Mouse (Mus musculus): ENCODE measurements at regions not wholly inside any gene's neighbourhood (a gene's known extent, or its start where the extent isn't known, plus 50 kb on each side); places are given as distances from the start of the nearest gene placed in this dataset.
"Not testable (repeated sequence)": the region's sequence is repeated elsewhere in the genome, so short reads cannot be mapped to it uniquely, and the experiment has no call there.

- no peak overlapping the region for H3K4me3 ChIP-seq
- no peaks in the 10 kb centered on the region for H3K36me3 ChIP-seq (replicated peaks)
- no peaks in the 10 kb centered on the region for H3K9me3 ChIP-seq
- H3K27ac ChIP-seq = no peak overlapping the region
- H3K4me1 ChIP-seq = no peaks in the 10 kb centered on the region
- no peak for DNase-seq (ENCODE audit: extremely low spot score, low spot score)
- 78% methylated on average over 4 of the region's 4 CpGs for WGBS
- H3K27me3 ChIP-seq (ENCODE audit: poor library complexity, severe bottlenecking) = no peaks in the 10 kb centered on the region
Observed at GRCm38 (mm10) chr8:100034474-100034873, 618.2 kb upstream of the Cdh8 start.

GRCm38 (mm10) chr8:100030358-100030757 is 614.1 kb upstream of the Cdh8 start:
- not testable (repeated sequence) for H3K4me3 ChIP-seq; DNase-seq (ENCODE audit: extremely low spot score, low spot score); H3K36me3 ChIP-seq (replicated peaks); H3K4me1 ChIP-seq; H3K27ac ChIP-seq; H3K27me3 ChIP-seq (ENCODE audit: poor library complexity, severe bottlenecking); H3K9me3 ChIP-seq
- WGBS = 98% methylated on average over 23 of the region's 23 CpGs

- no peaks in the 10 kb centered on the region for H3K9me3 ChIP-seq
- H3K4me1 ChIP-seq = no peaks in the 10 kb centered on the region; the same call in 1 of the 2 replicates
- H3K27ac ChIP-seq = no peak overlapping the region
- H3K36me3 ChIP-seq (replicated peaks) = no peaks in the 10 kb centered on the region
- no peaks in the 10 kb centered on the region for H3K27me3 ChIP-seq (ENCODE audit: poor library complexity, severe bottlenecking)
- DNase-seq (ENCODE audit: extremely low spot score, low spot score) = no peak
- WGBS = 90% methylated on average over 1 of the region's 1 CpGs
- no peak overlapping the region for H3K4me3 ChIP-seq
Observed at GRCm38 (mm10) chr8:100015638-100016037, 599.4 kb upstream of the Cdh8 start.

- no peak for DNase-seq (ENCODE audit: extremely low spot score, low spot score)
- no peaks in the 10 kb centered on the region for H3K27me3 ChIP-seq (ENCODE audit: poor library complexity, severe bottlenecking)
Observed at GRCm38 (mm10) chr8:99999554-99999953, 583.3 kb upstream of the Cdh8 start.

GRCm38 (mm10) chr8:99983696-99984095 is 567.4 kb upstream of the Cdh8 start:
- H3K27me3 ChIP-seq (ENCODE audit: poor library complexity, severe bottlenecking) = no peaks in the 10 kb centered on the region
- no peaks in the 10 kb centered on the region for H3K9me3 ChIP-seq
- no peak overlapping the region for H3K27ac ChIP-seq
- WGBS = 78% methylated on average over 5 of the region's 5 CpGs
- no peaks in the 10 kb centered on the region for H3K4me1 ChIP-seq
- no peaks in the 10 kb centered on the region for H3K36me3 ChIP-seq (replicated peaks)
- DNase-seq (ENCODE audit: extremely low spot score, low spot score) = no peak
- no peak overlapping the region for H3K4me3 ChIP-seq

More at GRCm38 (mm10) chr8:99999554-99999953, 583.3 kb upstream of the Cdh8 start:
- Histone ChIP-seq H3K9me3 (no peaks in the 10 kb centered on the region), H3K4me1 (no peaks in the 10 kb centered on the region), H3K27ac (no peak overlapping the region), H3K36me3 (replicated peaks) (no peaks in the 10 kb centered on the region), H3K4me3 (no peak overlapping the region)
- 95% methylated on average over 1 of the region's 1 CpGs for WGBS

GRCm38 (mm10) chr8:99954697-99955096 is 538.4 kb upstream of the Cdh8 start:
- Histone ChIP-seq H3K27me3 (ENCODE audit: poor library complexity, severe bottlenecking) (no peaks in the 10 kb centered on the region), H3K36me3 (replicated peaks) (no peaks in the 10 kb centered on the region), H3K4me3 (no peak overlapping the region), H3K9me3 (no peaks in the 10 kb centered on the region), H3K4me1 (no peaks in the 10 kb centered on the region), H3K27ac (no peak overlapping the region)
- no peak for DNase-seq (ENCODE audit: extremely low spot score, low spot score)

- Histone ChIP-seq H3K27me3 (ENCODE audit: poor library complexity, severe bottlenecking) (no peaks in the 10 kb centered on the region), H3K36me3 (replicated peaks) (no peaks in the 10 kb centered on the region), H3K27ac (no peak overlapping the region), H3K4me1 (no peaks in the 10 kb centered on the region), H3K4me3 (no peak overlapping the region), H3K9me3 (no peaks in the 10 kb centered on the region)
- no peak for DNase-seq (ENCODE audit: extremely low spot score, low spot score)
Observed at GRCm38 (mm10) chr8:99953876-99954275, 537.6 kb upstream of the Cdh8 start.

GRCm38 (mm10) chr8:99933159-99933558 is 516.9 kb upstream of the Cdh8 start:
- DNase-seq (ENCODE audit: extremely low spot score, low spot score) = no peak
- no peak overlapping the region for H3K4me3 ChIP-seq
- no peaks in the 10 kb centered on the region for H3K27me3 ChIP-seq (ENCODE audit: poor library complexity, severe bottlenecking)
- no peak overlapping the region for H3K27ac ChIP-seq
- no peaks in the 10 kb centered on the region for H3K36me3 ChIP-seq (replicated peaks)
- H3K9me3 ChIP-seq = no peaks in the 10 kb centered on the region
- H3K4me1 ChIP-seq = no peaks in the 10 kb centered on the region
- WGBS = 91% methylated on average over 5 of the region's 5 CpGs

Measured in forebrain, embryonic 10.5 days (tissue).